Mouse (Mus musculus) heart, adult 2 months (tissue): Measurements from ENCODE around the gene Fzr1. TPM values are rescaled to one million over a fixed set of nuclear protein-coding genes. Genes with fewer than 3 reads are reported as not detected.

ENCODE experiments used
- DNase-seq, 2 experiments: peaks; one replicate each; pipeline ENCODE4 v3.0.0; 2021
- H3K27ac ChIP-seq: fragments of 200-600 bp; 2 replicates; pipeline ENCODE4 v1.8.1; 2022
- H3K27me3 ChIP-seq: fragments of 200-500 bp; 2 replicates; pipeline ENCODE4 v1.6.1; 2012; ENCODE audit warnings: mild to moderate bottlenecking, low read length, inconsistent platforms, mixed read lengths; ENCODE audit not compliant: control insufficient read depth, insufficient read depth
- H3K36me3 ChIP-seq: fragments of 200-500 bp; 2 replicates; pipeline ENCODE4 v1.6.1; 2012; ENCODE audit warnings: low read length, inconsistent platforms; ENCODE audit not compliant: control insufficient read depth, insufficient read depth
- H3K4me1 ChIP-seq: fragments of 200-500 bp; 2 replicates; pipeline ENCODE4 v1.6.1; 2011; ENCODE audit warnings: low read length; ENCODE audit not compliant: control insufficient read depth, insufficient read depth
- H3K4me3 ChIP-seq: fragments of 200-600 bp; 2 replicates; pipeline ENCODE4 v1.8.1; 2022
- H3K79me2 ChIP-seq: fragments of 200-500 bp; replicated peaks from 2 replicates; pipeline ENCODE4 v1.6.1; 2012; ENCODE audit warnings: mild to moderate bottlenecking, inconsistent platforms, low read length, moderate library complexity, mixed read lengths; ENCODE audit not compliant: control insufficient read depth, insufficient read depth
- H3K9ac ChIP-seq: fragments of 200-500 bp; 2 replicates; pipeline ENCODE4 v1.6.1; 2012; ENCODE audit warnings: low read depth, mild to moderate bottlenecking, control low read depth, inconsistent platforms, low read length, mixed read lengths
- CTCF ChIP-seq: fragments of 200-600 bp; IDR thresholded peaks from 2 replicates; pipeline ENCODE4 v1.8.1; 2022; ENCODE audit warnings: antibody characterized with exemption, mild to moderate bottlenecking, moderate library complexity
- EP300 ChIP-seq: fragments of 200-500 bp; IDR thresholded peaks from 2 replicates; pipeline ENCODE4 v1.6.1; 2011; ENCODE audit warnings: low read depth, low read length, control low read depth; ENCODE audit not compliant: insufficient read depth
- POLR2A ChIP-seq: fragments of 200-500 bp; IDR thresholded peaks from 2 replicates; pipeline ENCODE4 v1.6.1; 2011; ENCODE audit warnings: mild to moderate bottlenecking, low read depth, low read length, control low read depth; ENCODE audit not compliant: insufficient read depth
- WGBS: fragments of 180-500 bp; shearing (Covaris S2); methylation state at CpG from one replicate; pipeline ENCODE4 v1.1.7; 2018; 5-methylcytosine and 5-hydroxymethylcytosine counted together
- intact Hi-C: fragments of 180-260 bp; cut with DNase I; formaldehyde crosslinking; loops from one replicate; pipeline ENCODE4 v1.15.1; 2025
- polyA plus RNA-seq: library from polyadenylated mRNA; depleted of rRNA; stranded (reverse); fragments of >200 nt; gene quantifications from 2 replicates; pipeline ENCODE4 v1.2.3, GENCODE M21; 2012
- total RNA-seq, 2 experiments: library from RNA; stranded (reverse); gene quantifications; 2 replicates each; pipeline ENCODE4 v1.2.3; 2021

The Fzr1 gene
- total and polyA plus RNA-seq, 3 experiments: 29.9 to 49.3 (median 31.5) TPM

DNA sequence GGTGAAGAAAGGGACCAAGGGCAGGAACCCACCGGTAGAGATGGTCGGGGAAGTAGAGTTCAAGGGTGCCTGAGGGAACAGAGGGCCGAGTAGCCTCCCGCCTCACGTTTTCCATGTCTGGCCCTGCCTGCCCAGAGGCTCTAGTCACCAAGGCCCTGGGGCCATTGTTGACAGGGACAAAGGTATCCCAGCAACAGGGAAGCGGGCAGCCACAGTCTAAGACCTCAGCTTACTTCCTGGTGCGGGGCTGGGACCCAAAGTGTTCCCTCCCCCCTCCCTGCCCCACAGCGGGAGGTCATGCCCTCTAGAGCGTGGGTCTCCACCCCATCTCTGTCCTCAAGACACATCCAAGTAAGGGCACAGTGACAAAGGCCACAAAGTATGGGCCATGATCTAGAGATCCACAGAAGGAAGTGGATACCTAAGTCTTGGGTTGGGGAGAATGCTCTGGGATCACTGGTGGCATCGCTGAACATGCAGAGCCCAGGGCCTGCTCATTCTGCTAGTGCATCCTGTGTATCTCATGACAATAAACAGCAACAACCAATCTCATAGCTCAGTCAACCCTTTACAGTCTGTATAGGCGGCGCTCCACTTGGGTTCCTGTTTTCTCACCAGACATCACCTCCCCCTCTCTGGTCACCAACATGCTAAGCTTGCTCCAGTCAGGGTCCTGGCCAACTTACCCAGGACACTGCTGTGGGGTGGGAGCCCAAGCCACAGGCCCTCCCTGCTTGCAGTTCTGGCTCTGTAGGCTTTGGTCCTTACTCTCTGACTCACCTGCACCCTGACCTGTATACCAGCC lies 12.4 kb downstream of the Fzr1 start, which contains the start of gene 4930404N11Rik:
Gene 4930404N11Rik (minus strand): TSS at position 145 of the 805 bp plus-strand sequence.
- Histone ChIP-seq H3K36me3 (no peaks in the 10 kb centered on the region), H3K9ac (peak within 1 kb of the TSS; percentile 25)
- TF ChIP-seq EP300 (no peak), POLR2A (no peak), CTCF (no peak)

DNA sequence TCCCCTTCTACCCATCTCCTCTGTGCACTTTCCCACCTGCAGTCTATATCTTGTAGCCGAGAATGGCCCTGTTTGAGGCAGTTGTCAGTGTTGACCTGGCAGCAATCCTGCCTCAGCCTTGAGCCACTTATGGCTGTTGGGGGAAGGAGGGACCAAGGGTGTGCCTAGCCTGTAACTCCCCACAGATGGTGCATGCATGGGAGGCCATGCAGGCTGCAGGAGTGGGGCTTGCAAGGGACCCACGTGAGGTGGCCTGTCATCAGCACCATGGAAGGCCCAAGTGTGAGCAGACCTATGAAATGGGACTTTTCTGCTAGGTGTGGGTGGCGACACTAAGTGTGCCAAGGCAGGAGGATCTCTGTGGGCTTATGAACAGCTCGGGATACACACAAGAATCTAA lies 13.2 kb downstream of the Fzr1 start:
- H3K79me2 ChIP-seq: no peaks in the 10 kb centered on the region
- H3K27ac ChIP-seq: no peak overlapping the region
- no peak for DNase-seq
- H3K4me1 ChIP-seq: peaks cover 7% of the 10 kb centered on the region
- TF ChIP-seq CTCF: no peak
- no peak for TF ChIP-seq POLR2A
- TF ChIP-seq EP300: no peak
- WGBS: 50% methylated on average over 4 of the region's 4 CpGs
- H3K9ac ChIP-seq: no peak overlapping the region
- H3K27me3 ChIP-seq: no peaks in the 10 kb centered on the region
- H3K4me3 ChIP-seq: no peak overlapping the region
- no peaks in the 10 kb centered on the region for H3K36me3 ChIP-seq
- intact Hi-C loops: no loop called here

More for the DNA sequence above, 12.4 kb downstream of the Fzr1 start, which contains the start of gene 4930404N11Rik:
- Histone ChIP-seq H3K79me2 (no peaks in the 10 kb centered on the region), H3K4me3 (peak within 1 kb of the TSS; percentile 27; the same call in 1 of the 2 replicates), H3K27me3 (no peaks in the 10 kb centered on the region), H3K27ac (no peak within 1 kb of the TSS), H3K4me1 (peaks cover 7% of the 10 kb centered on the region)
- WGBS: 48% methylated on average over 12 of the region's 12 CpGs
- intact Hi-C loops: no loop called here
- peak in 1 of 2 experiments; percentile 30 for DNase-seq

DNA sequence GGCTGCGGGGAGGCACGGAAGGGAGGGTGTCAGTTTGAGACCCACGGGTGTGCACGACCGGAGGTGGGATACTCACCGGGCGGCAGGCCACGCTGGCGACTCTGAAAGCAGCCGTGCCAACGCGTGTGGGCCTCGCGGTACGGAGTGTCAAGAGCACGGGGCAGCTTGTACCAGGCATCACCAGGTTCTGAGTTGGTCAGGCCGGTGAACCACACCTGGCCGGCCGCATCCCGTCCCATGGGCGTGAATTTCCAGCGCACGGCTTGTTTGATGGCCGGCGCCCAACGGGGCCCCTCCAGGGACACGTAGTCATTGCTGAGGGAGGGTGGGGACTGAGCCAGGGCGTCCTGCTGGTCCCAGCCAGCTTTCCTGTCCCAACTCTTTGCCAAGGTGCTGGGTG lies 13.7 kb downstream of the Fzr1 start:
- Histone ChIP-seq H3K27ac (no peak overlapping the region), H3K4me1 (peaks cover 7% of the 10 kb centered on the region), H3K4me3 (peak overlapping the region; percentile 27; the same call in 1 of the 2 replicates), H3K36me3 (no peaks in the 10 kb centered on the region), H3K79me2 (no peaks in the 10 kb centered on the region), H3K9ac (peak overlapping the region; percentile 25), H3K27me3 (no peaks in the 10 kb centered on the region)
- DNase-seq: peak; percentile 60
- TF ChIP-seq EP300 (no peak), CTCF (no peak), POLR2A (no peak)
- whole genome bisulfite sequencing: 15% methylated on average over 28 of the region's 28 CpGs
- intact Hi-C loops: no loop called here

DNA sequence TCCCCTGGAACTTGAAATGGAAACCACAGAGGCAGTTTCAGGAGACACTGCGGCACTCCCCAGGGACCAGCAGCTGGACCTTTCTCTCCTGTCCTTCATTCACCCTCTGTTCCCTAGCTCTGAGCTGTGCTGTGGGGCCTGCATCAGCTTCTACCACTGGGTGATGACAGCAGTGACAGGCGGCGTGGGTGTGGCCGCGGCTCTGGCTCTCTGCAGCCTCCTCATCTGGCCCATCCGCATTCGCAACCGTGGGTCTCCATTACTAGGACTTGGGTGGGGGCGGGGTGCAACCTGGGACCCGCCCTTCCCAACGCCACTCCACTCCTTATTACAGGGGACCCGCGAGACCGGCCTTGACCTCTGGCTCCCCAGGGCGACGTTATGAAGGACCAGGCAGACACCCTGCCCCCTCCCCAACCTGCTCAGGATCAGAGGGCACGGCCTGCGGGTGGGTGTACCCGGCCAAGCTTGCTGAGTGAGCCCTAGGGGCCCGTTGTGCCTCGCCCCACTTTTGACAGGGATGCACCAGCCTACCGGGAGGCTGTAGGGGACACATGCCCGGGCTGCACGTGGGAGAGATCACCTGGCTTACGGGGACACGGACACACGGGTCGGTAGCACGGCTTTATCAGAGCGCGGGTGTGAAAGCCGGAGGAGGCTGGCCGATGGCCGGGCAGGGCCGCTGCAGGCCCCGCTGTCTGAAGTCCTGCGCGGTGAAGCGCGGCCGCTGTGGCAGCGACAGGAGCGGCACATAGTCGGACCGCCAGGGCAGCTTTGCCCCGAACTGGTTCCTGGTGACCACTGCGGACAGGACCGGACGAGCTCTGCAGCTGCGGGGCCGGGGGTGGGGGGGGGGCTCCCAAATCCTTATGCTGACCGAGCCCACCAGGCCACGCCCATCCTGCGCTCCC lies 14.6 kb downstream of the Fzr1 start:
- Histone ChIP-seq H3K4me3 (peak overlapping the region; percentile 27; the same call in 1 of the 2 replicates), H3K9ac (peak overlapping the region; percentile 44), H3K36me3 (no peaks in the 10 kb centered on the region), H3K4me1 (peaks cover 8% of the 10 kb centered on the region), H3K79me2 (no peaks in the 10 kb centered on the region), H3K27me3 (no peaks in the 10 kb centered on the region), H3K27ac (peak overlapping the region; percentile 48; the same call in 1 of the 2 replicates)
- intact Hi-C loops: no loop called here
- peak; percentile 52 to 62 for DNase-seq
- TF ChIP-seq EP300 (0 out of 2 replicates have a peak, but pooled peaks have one; percentile 15), CTCF (no peak)
- 29% methylated on average over 54 of the region's 54 CpGs for WGBS

DNA sequence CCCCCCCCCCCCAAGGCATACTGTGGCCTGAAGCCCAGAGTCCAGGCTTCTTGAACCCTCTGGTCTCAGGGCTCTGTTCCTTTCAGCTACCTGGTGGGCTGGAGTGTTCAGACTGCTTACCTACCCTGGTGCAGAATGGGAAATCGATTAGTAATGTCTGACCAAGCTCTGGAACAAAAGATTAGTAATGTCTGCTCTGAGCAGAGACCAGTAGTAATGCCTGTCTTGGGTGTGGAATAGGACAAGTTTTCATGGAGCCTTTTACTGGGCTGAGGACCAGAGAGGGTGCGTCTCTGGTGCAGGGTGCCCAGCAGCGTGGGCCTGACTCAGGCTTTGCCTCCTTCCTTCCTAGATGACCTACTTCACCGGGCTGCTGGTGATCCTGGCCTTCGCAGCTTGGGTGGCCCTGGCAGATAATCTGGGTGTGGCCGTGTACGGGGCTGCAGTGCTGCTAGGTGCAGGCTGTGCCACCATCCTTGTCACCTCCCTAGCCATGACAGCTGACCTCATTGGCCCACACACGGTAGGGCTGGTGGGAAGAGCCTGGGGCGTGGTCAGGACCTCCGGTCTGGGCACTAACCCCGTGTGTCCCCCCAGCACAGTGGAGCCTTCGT lies 15.9 kb downstream of the Fzr1 start:
- H3K9ac ChIP-seq: no peak overlapping the region
- no peaks in the 10 kb centered on the region for H3K79me2 ChIP-seq
- TF ChIP-seq EP300: no peak
- TF ChIP-seq POLR2A: no peak
- TF ChIP-seq CTCF: no peak
- peaks cover 10% of the 10 kb centered on the region for H3K4me1 ChIP-seq
- DNase-seq: no peak
- intact Hi-C loops: no loop called here
- no peaks in the 10 kb centered on the region for H3K36me3 ChIP-seq
- no peaks in the 10 kb centered on the region for H3K27me3 ChIP-seq
- 66% methylated on average over 12 of the region's 12 CpGs for WGBS
- no peak overlapping the region for H3K4me3 ChIP-seq
- H3K27ac ChIP-seq: no peak overlapping the region; the same call in 1 of the 2 replicates

DNA sequence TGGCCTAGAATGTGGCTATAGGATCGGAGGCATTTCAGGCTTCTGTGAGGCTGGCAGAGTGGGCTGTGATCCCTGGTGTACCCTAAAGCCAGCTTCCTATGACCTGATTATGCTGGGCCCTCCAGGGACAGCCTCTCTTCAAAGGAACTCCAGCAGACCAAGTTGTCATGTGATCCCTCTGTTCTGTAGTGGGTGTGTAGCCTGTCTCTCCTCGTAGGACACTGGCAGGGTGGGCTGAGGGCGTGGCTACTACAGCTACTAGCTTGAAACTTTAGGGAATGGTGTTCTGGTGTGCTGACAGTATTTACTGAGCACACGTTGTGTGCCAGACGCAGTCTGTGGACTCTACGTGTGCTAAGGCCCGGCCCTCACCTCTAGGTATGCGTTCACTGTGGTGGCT lies 17.6 kb downstream of the Fzr1 start:
- Histone ChIP-seq H3K27ac (no peak overlapping the region), H3K9ac (no peak overlapping the region), H3K79me2 (no peaks in the 10 kb centered on the region), H3K4me3 (no peak overlapping the region), H3K27me3 (no peaks in the 10 kb centered on the region), H3K36me3 (no peaks in the 10 kb centered on the region), H3K4me1 (peaks cover 12% of the 10 kb centered on the region)
- DNase-seq: no peak
- 73% methylated on average over 8 of the region's 8 CpGs for WGBS
- TF ChIP-seq CTCF: no peak
- TF ChIP-seq POLR2A: no peak
- intact Hi-C loops: no loop called here
